Mouse (Mus musculus) limb, embryonic 13.5 days (tissue): Measurements from ENCODE around the gene Btc. TPM values are rescaled to one million over a fixed set of nuclear protein-coding genes. Genes with fewer than 3 reads are reported as not detected.
A peak's percentile ranks its signal among the peaks of the same experiment; 100 is the strongest.

Experiments used
- ATAC-seq: fragments of 200-750 bp; cut with Nextera tagmentation; 2 replicates; pipeline ENCODE4 v1.8.0; 2017; ENCODE audit warnings: low read depth, moderate number of reproducible peaks, moderate TSS enrichment; ENCODE audit not compliant: low FRiP score
- H3K27ac ChIP-seq: fragments of 300-500 bp; sonication (generic); 2 replicates; pipeline ENCODE4 v1.5.1; 2015; ENCODE audit warnings: inconsistent platforms, mild to moderate bottlenecking, moderate library complexity
- H3K27me3 ChIP-seq: fragments of 300-500 bp; sonication (generic); 2 replicates; pipeline ENCODE4 v1.6.1; 2015; ENCODE audit warnings: mild to moderate bottlenecking, inconsistent platforms
- H3K36me3 ChIP-seq: fragments of 300-500 bp; sonication (generic); 2 replicates; pipeline ENCODE4 v1.6.1; 2015; ENCODE audit warnings: inconsistent platforms, mild to moderate bottlenecking, moderate library complexity
- H3K4me1 ChIP-seq: fragments of 300-500 bp; sonication (generic); 2 replicates; pipeline ENCODE4 v1.6.1; 2015; ENCODE audit warnings: inconsistent platforms
- H3K4me2 ChIP-seq: fragments of 300-500 bp; sonication (generic); replicated peaks from 2 replicates; pipeline ENCODE4 v1.6.1; 2015; ENCODE audit warnings: inconsistent platforms, mild to moderate bottlenecking, moderate library complexity
- H3K4me3 ChIP-seq: fragments of 300-500 bp; sonication (generic); 2 replicates; pipeline ENCODE4 v1.5.1; 2015; ENCODE audit warnings: moderate library complexity, mild to moderate bottlenecking, inconsistent platforms
- H3K9ac ChIP-seq: fragments of 300-500 bp; sonication (generic); 2 replicates; pipeline ENCODE4 v1.6.1; 2015; ENCODE audit warnings: mild to moderate bottlenecking, inconsistent platforms
- H3K9me3 ChIP-seq: fragments of 300-500 bp; sonication (generic); 2 replicates; pipeline ENCODE4 v1.6.1; 2016; ENCODE audit warnings: inconsistent platforms
- WGBS: fragments of 180-500 bp; shearing (Covaris S2); methylation state at CpG from one replicate; pipeline ENCODE4 v1.1.7; 2015; 5-methylcytosine and 5-hydroxymethylcytosine counted together
- polyA plus RNA-seq: library from polyadenylated mRNA; unstranded; fragments of >200 nt; fragmentation: Nextera tagmentation; extraction: Ambion mirVana; gene quantifications from 2 replicates; pipeline ENCODE4 v1.2.1, GENCODE M21; 2015

Gene Btc
- 2.1 and 2.2 TPM in 2 replicates for polyA plus RNA-seq

GRCm38 (mm10) chr5:91402339-91403211, at the start of gene Btc:
Gene Btc, minus strand, starts transcription at chr5:91402994.
- no peaks in the 10 kb centered on the region for H3K36me3 ChIP-seq
- H3K4me1 ChIP-seq: peaks cover 13% of the 10 kb centered on the region
- H3K4me3 ChIP-seq: peak within 1 kb of the TSS; percentile 44
- ATAC-seq: peak; percentile 81
- H3K9me3 ChIP-seq: no peaks in the 10 kb centered on the region
- WGBS: 7% methylated on average over 19 of the region's 19 CpGs
- no peak within 1 kb of the TSS for H3K27ac ChIP-seq
- H3K9ac ChIP-seq: peak within 1 kb of the TSS; percentile 62
- peak within 1 kb of the TSS; percentile 68 for H3K4me2 ChIP-seq
- peaks cover 9% of the 10 kb centered on the region for H3K27me3 ChIP-seq

GRCm38 (mm10) chr5:91444981-91445517, 42.3 kb upstream of the Btc start:
- Histone ChIP-seq H3K4me1 (no peaks in the 10 kb centered on the region; the same call in 1 of the 2 replicates), H3K4me3 (no peak overlapping the region), H3K36me3 (no peaks in the 10 kb centered on the region), H3K9ac (no peak overlapping the region), H3K9me3 (no peaks in the 10 kb centered on the region), H3K27me3 (no peaks in the 10 kb centered on the region), H3K4me2 (no peak overlapping the region), H3K27ac (no peak overlapping the region)
- peak; percentile 89 for ATAC-seq
- WGBS: 20% methylated on average over 3 of the region's 3 CpGs

GRCm38 (mm10) chr5:91436563-91436962, 33.8 kb upstream of the Btc start:
- 73% methylated on average over 6 of the region's 6 CpGs for WGBS
- Histone ChIP-seq H3K9me3 (no peaks in the 10 kb centered on the region), H3K27ac (no peak overlapping the region), H3K4me3 (no peak overlapping the region), H3K4me1 (no peaks in the 10 kb centered on the region), H3K36me3 (no peaks in the 10 kb centered on the region), H3K27me3 (no peaks in the 10 kb centered on the region), H3K9ac (no peak overlapping the region), H3K4me2 (no peak overlapping the region)
- no peak for ATAC-seq

DNA sequence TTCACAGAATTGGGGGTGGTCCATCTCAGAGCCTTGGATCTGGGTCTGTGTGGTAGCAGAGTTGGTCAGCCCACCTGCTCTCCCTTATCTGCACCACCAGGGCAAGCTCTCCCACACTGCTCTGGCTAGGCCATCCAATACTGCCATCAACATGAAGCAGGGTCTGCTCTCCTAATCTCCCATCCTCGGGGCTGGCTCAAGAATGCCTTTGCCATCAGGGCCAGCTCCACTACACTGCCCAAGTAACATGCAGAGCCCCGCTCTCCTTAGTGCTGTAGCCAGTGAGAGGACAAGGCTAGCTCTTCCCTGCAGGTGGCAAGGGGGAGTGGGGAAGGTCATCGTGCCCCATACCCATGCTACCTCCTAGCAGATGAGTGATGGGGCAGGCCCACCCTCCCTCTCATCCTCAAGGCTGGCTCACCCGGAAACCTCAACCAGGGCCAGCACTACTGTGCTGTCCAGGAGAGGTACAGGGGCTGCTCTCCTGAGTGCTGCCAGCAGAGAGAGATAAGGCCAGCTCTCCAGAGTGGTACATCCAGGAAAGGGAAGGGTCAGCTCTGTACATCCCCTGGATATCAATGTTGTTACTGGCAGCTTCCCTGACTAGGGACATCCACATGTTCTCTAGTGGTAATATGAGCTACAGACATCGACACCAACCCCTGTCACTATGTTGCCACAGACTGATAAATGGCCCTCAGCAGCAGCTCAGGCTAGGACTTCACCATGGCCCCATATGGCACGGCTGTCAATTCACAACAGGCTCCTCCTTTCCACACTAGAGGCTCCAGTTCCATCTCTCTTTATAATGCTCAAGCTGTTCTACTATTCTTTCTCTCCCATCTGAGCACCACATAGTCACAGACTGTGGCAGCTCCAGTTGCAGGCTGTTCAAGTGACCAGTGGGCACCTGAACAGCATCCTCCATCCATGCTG, 32.2 kb upstream of the Btc start:
- H3K27me3 ChIP-seq: no peaks in the 10 kb centered on the region
- H3K4me3 ChIP-seq: no peak overlapping the region
- H3K9me3 ChIP-seq: no peaks in the 10 kb centered on the region
- H3K27ac ChIP-seq: no peak overlapping the region
- 65% methylated on average over 6 of the region's 6 CpGs for WGBS
- 0 out of 2 replicates have a peak, but pooled peaks have one; percentile 11 for ATAC-seq
- no peak overlapping the region for H3K9ac ChIP-seq
- H3K4me1 ChIP-seq: no peaks in the 10 kb centered on the region
- no peak overlapping the region for H3K4me2 ChIP-seq
- H3K36me3 ChIP-seq: no peaks in the 10 kb centered on the region

DNA sequence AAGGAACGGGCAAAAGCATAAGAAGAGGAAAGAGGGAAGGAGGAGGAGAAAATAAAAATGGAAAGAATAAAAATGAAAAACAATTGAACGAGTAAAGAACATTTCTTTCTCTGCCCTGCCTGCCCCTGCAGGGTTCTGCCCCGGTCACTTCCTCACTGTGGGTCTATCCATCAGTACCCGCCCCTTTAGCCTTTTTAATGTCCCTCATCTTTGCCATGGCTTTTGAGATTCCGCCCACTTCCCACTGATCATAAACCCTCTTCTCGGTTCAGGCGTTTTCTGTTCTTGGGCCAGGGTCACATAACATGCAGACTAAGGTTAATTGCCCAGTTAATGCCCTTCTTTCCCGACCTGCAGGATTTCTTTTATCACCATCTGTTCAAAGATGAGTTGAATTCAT, 25.8 kb upstream of the Btc start:
- 27% methylated on average over 8 of the region's 8 CpGs for whole genome bisulfite sequencing
- H3K9me3 ChIP-seq: no peaks in the 10 kb centered on the region
- H3K36me3 ChIP-seq: no peaks in the 10 kb centered on the region
- no peaks in the 10 kb centered on the region for H3K4me1 ChIP-seq
- H3K27me3 ChIP-seq: no peaks in the 10 kb centered on the region
- no peak overlapping the region for H3K9ac ChIP-seq
- H3K27ac ChIP-seq: no peak overlapping the region
- no peak overlapping the region for H3K4me3 ChIP-seq
- no peak for ATAC-seq
- H3K4me2 ChIP-seq: no peak overlapping the region

DNA sequence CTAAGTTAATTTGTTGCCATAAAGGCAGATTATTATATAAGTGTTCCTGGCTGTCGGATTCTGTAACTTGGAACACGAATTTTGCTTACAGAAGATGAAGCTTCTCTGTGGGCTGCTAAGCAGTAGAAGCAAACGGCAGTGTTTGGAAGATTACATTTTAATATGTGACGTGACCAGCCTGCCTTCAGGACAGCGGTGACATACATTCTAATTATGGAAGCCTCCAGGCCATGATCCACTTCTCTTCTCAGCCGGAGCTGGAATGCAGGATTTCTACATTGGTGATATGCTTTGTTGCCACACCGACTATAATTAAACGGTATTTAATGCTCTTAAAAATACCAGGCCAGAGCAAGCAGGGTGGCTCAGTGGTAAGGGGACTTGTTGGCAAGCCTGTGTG, 11.0 kb upstream of the Btc start:
- Histone ChIP-seq H3K4me1 (no peaks in the 10 kb centered on the region), H3K4me3 (no peak overlapping the region), H3K9me3 (no peaks in the 10 kb centered on the region), H3K36me3 (no peaks in the 10 kb centered on the region), H3K27ac (no peak overlapping the region), H3K27me3 (no peaks in the 10 kb centered on the region), H3K9ac (no peak overlapping the region), H3K4me2 (no peak overlapping the region)
- ATAC-seq: no peak
- 79% methylated on average over 8 of the region's 8 CpGs for WGBS

- WGBS: 76% methylated on average over 5 of the region's 5 CpGs
- Histone ChIP-seq H3K9me3 (no peaks in the 10 kb centered on the region), H3K4me3 (no peak overlapping the region), H3K36me3 (no peaks in the 10 kb centered on the region), H3K4me1 (peaks cover 13% of the 10 kb centered on the region), H3K4me2 (no peak overlapping the region), H3K9ac (no peak overlapping the region), H3K27me3 (peaks cover 9% of the 10 kb centered on the region), H3K27ac (no peak overlapping the region)
- no peak for ATAC-seq
Observed at GRCm38 (mm10) chr5:91404263-91404662, 1.5 kb upstream of the Btc start.

- no peak for ATAC-seq
- Histone ChIP-seq H3K27ac (no peak overlapping the region), H3K4me1 (peaks cover 13% of the 10 kb centered on the region), H3K4me3 (no peak overlapping the region), H3K27me3 (peaks cover 9% of the 10 kb centered on the region), H3K9me3 (no peaks in the 10 kb centered on the region), H3K9ac (no peak overlapping the region), H3K36me3 (no peaks in the 10 kb centered on the region), H3K4me2 (0 out of 2 replicates have a peak overlapping the region, but pooled peaks have one; percentile 68)
- 79% methylated on average over 4 of the region's 4 CpGs for WGBS
Observed at GRCm38 (mm10) chr5:91403281-91403680, 487 bp upstream of the Btc start.

- H3K9me3 ChIP-seq: no peaks in the 10 kb centered on the region
- H3K27ac ChIP-seq: no peak overlapping the region
- WGBS: 63% methylated on average over 2 of the region's 2 CpGs
- peaks cover 9% of the 10 kb centered on the region for H3K27me3 ChIP-seq
- no peaks in the 10 kb centered on the region for H3K36me3 ChIP-seq
- no peak for ATAC-seq
- H3K4me1 ChIP-seq: peaks cover 13% of the 10 kb centered on the region
- no peak overlapping the region for H3K9ac ChIP-seq
- no peak overlapping the region for H3K4me3 ChIP-seq
- no peak overlapping the region for H3K4me2 ChIP-seq
Observed at GRCm38 (mm10) chr5:91400493-91401096, 2.2 kb downstream of the Btc start.

DNA sequence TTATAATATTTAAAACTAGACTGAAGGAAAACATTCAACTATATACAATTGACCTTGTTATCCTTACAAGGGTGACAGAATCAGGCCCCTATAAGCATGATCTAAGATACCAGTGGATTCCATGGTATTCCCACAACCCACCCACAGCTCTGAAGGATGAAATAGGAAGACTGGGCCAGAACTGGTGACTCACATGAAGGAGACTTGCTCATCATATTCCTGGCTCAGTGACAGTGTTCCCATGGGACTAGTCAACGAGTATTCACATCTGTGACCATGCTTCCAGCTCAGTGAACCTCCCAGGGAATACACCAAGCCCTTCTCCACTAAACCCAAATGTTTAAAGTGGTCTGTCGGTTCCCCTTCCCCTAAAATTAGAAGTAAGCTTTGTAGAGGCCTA, 27.3 kb downstream of the Btc start:
- Histone ChIP-seq H3K27me3 (no peaks in the 10 kb centered on the region), H3K4me1 (no peaks in the 10 kb centered on the region), H3K4me2 (no peak overlapping the region), H3K9me3 (no peaks in the 10 kb centered on the region; the same call in 1 of the 2 replicates), H3K36me3 (no peaks in the 10 kb centered on the region), H3K27ac (no peak overlapping the region), H3K9ac (no peak overlapping the region), H3K4me3 (no peak overlapping the region)
- 63% methylated on average over 2 of the region's 2 CpGs for WGBS
- ATAC-seq: no peak

DNA sequence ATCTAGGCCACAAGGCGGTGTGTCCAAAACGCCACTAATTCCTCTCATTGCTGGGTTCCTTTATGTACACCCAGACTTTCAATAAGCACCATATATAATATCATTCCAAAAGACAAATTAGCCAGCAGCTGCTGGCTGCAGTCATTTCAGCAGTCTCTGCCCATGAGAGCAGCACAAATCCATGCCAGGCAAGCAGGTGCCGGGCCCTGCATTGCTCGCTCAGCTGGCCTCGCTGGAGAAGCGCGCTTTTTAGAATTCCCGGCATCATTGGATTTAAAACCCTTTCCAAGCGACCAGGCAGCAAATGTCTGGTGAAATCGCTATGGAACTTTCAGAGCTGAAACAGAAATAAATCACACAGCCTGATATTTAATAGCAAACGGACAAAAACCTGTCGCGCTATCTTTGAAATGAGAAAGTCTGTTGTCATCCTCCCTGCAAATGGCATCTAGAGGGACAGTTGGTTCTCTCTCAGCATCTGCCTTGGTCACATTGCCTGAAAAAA, 34.7 kb downstream of the Btc start:
- Histone ChIP-seq H3K4me2 (no peak overlapping the region), H3K4me3 (no peak overlapping the region), H3K9ac (no peak overlapping the region), H3K4me1 (peaks cover 8% of the 10 kb centered on the region; the same call in 1 of the 2 replicates), H3K36me3 (no peaks in the 10 kb centered on the region), H3K27me3 (no peaks in the 10 kb centered on the region), H3K9me3 (no peaks in the 10 kb centered on the region), H3K27ac (no peak overlapping the region)
- ATAC-seq: no peak
- 86% methylated on average over 13 of the region's 13 CpGs for WGBS
